Mouse (Mus musculus) forebrain, postnatal 0 days (tissue): ENCODE measurements around the gene Gm5134. TPM values are rescaled to one million over a fixed set of nuclear protein-coding genes. Genes with fewer than 3 reads are reported as not detected.

ENCODE experiments used
- ATAC-seq: fragments of 200-750 bp; cut with Nextera tagmentation; 2 replicates; pipeline ENCODE4 v1.8.0; 2017; ENCODE audit warnings: mild to moderate bottlenecking, moderate library complexity
- DNase-seq: peaks from one replicate; pipeline ENCODE4 v3.0.0-alpha.2; 2015
- H3K27ac ChIP-seq: fragments of 300-500 bp; sonication (generic); 2 replicates; pipeline ENCODE4 v1.5.1; 2014; ENCODE audit warnings: low read depth, mild to moderate bottlenecking, antibody characterized with exemption, low read length, moderate library complexity, mixed read lengths
- H3K27me3 ChIP-seq: fragments of 300-500 bp; sonication (generic); 2 replicates; pipeline ENCODE4 v1.6.1; 2014; ENCODE audit warnings: mild to moderate bottlenecking, low read length, mixed read lengths; ENCODE audit not compliant: insufficient read depth
- H3K36me3 ChIP-seq: fragments of 300-500 bp; sonication (generic); 2 replicates; pipeline ENCODE4 v1.6.1; 2014; ENCODE audit warnings: mild to moderate bottlenecking, moderate library complexity; ENCODE audit not compliant: insufficient read depth
- H3K4me1 ChIP-seq: fragments of 300-500 bp; sonication (generic); 2 replicates; pipeline ENCODE4 v1.6.1; 2014; ENCODE audit warnings: antibody characterized with exemption; ENCODE audit not compliant: insufficient read depth
- H3K4me2 ChIP-seq: fragments of 300-500 bp; sonication (generic); 2 replicates; pipeline ENCODE4 v1.6.1; 2014; ENCODE audit warnings: low read depth, mild to moderate bottlenecking, moderate library complexity
- H3K4me3 ChIP-seq: fragments of 300-500 bp; sonication (generic); 2 replicates; pipeline ENCODE4 v1.5.1; 2014; ENCODE audit warnings: low read depth, low read length, mixed read lengths
- H3K9ac ChIP-seq: fragments of 300-500 bp; sonication (generic); 2 replicates; pipeline ENCODE4 v1.6.1; 2014; ENCODE audit warnings: mild to moderate bottlenecking
- H3K9me3 ChIP-seq: fragments of 300-500 bp; sonication (generic); 2 replicates; pipeline ENCODE4 v1.6.1; 2016; ENCODE audit warnings: low read length
- CTCF ChIP-seq: sonication (generic); IDR thresholded peaks from 2 replicates; pipeline ENCODE4 v1.5.1; 2016; ENCODE audit warnings: antibody characterized with exemption, control low read depth, low read depth
- WGBS: fragments of 180-500 bp; shearing (Covaris S2); extraction: QIAGEN DNeasy Blood & Tissue Kit; methylation state at CpG from one replicate; pipeline ENCODE4 v1.1.7; 2014; 5-methylcytosine and 5-hydroxymethylcytosine counted together
- polyA plus RNA-seq: library from polyadenylated mRNA; unstranded; fragments of >200 nt; fragmentation: Nextera tagmentation; extraction: Ambion mirVana; gene quantifications from 2 replicates; pipeline ENCODE4 v1.2.1, GENCODE M21; 2015
- total RNA-seq: library from RNA; depleted of rRNA; stranded (reverse); fragments of >200 nt; gene quantifications from 2 replicates; pipeline ENCODE4 v1.2.3, GENCODE M21; 2014

The Gm5134 gene
- total and polyA plus RNA-seq, 2 experiments from 2014 or later, result not detected

DNA sequence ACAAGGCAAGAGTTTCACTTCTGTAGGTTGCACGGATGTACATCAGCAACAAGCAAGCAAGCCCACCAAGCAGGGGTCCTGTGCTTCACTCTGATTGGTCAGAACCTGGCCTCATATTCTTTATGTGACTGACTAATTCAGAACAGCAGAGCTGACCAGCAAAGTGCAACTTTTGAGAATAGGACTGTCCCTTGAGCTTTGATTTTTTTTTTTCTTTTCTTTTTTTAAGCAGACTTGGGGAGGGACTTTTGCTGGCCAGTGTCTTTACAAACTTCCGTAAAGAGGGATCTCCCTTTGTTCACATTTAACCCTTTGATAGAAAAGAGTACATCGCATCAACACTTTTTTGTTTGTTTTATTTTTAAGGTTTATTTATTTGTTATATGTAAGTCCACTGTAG is 55.5 kb downstream of the Gm5134 start:
- Histone ChIP-seq H3K9ac (no peak overlapping the region), H3K4me1 (no peaks in the 10 kb centered on the region), H3K4me2 (no peak overlapping the region), H3K27me3 (no peaks in the 10 kb centered on the region), H3K36me3 (no peaks in the 10 kb centered on the region), H3K4me3 (no peak overlapping the region), H3K27ac (no peak overlapping the region), H3K9me3 (no peaks in the 10 kb centered on the region)
- DNase-seq (no peak), ATAC-seq (no peak)
- no peak for TF ChIP-seq CTCF
- WGBS, result 72% methylated on average over 3 of the region's 3 CpGs

DNA sequence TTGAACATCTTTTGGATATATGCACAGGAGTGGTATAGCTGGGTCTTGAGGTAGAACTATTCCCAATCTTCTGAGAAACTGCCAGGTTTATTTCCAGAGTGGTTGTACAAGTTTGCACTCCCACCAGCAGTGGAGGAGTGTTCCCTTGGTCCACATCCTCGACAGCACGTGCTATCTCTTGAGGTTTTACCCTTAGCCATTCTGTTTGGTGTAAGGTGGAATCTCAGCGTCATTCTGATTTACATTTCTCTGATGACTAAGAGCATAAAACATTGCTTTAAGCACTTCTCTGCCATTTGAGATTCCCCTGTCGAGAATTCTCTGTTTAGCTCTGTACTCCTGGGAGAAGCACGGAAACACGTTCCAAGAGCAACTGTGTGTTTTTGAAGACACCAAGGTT is 58.6 kb downstream of the Gm5134 start:
- Histone ChIP-seq H3K9ac (no peak overlapping the region), H3K9me3 (no peaks in the 10 kb centered on the region), H3K27ac (no peak overlapping the region), H3K4me1 (no peaks in the 10 kb centered on the region), H3K4me3 (no peak overlapping the region), H3K36me3 (no peaks in the 10 kb centered on the region), H3K4me2 (no peak overlapping the region), H3K27me3 (no peaks in the 10 kb centered on the region)
- no peak for TF ChIP-seq CTCF
- WGBS, result 55% methylated on average over 6 of the region's 6 CpGs
- no peak for ATAC-seq
- peak; percentile 31 for DNase-seq

DNA sequence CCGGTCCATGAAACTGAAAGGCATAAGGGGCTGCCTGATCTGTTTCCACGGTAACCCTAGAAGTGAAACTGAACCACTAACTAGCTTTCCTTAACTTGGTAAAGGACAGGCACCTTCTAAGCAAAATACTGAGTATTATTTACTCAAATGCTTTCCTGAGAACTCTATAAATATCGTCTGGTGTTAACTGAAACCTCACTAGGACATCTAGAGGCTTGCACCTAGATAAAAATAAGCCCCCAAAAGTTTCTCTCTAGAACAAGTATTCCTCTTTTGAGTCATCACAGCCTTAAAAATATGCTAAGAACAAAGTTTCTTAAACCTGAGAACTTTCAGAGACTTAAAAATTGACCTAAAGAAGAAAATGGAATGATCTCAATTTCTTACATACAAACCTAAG is 62.6 kb downstream of the Gm5134 start:
- no peaks in the 10 kb centered on the region for H3K9me3 ChIP-seq
- TF ChIP-seq CTCF, result no peak
- ATAC-seq (no peak), DNase-seq (no peak)
- no peaks in the 10 kb centered on the region for H3K36me3 ChIP-seq
- H3K4me2 ChIP-seq, result no peak overlapping the region
- no peaks in the 10 kb centered on the region for H3K4me1 ChIP-seq
- no peak overlapping the region for H3K27ac ChIP-seq
- no peak overlapping the region for H3K9ac ChIP-seq
- WGBS, result 85% methylated on average over 3 of the region's 3 CpGs
- no peaks in the 10 kb centered on the region for H3K27me3 ChIP-seq
- no peak overlapping the region for H3K4me3 ChIP-seq

DNA sequence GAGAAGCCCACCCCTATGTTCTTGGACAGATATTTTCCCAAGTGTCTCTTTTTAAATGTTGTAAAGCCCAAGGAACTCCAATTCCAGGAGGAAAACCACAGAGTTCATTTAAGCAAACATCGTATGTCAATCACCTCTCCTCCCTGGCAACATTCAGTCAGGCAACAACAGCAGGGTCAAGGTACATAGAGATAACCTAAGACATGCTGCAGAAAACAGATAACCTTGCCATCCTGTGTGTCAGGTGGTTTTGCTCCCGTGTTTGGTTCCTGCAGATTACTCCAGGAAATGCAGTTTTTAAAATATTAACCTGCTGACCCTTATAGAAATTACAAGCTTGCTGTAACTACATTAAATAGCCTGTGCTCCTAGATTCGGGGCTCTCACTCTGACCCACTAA is 67.4 kb downstream of the Gm5134 start:
- DNase-seq (no peak), ATAC-seq (no peak)
- Histone ChIP-seq H3K9me3 (no peaks in the 10 kb centered on the region), H3K9ac (no peak overlapping the region), H3K27me3 (no peaks in the 10 kb centered on the region), H3K4me3 (no peak overlapping the region), H3K27ac (no peak overlapping the region), H3K36me3 (no peaks in the 10 kb centered on the region), H3K4me2 (no peak overlapping the region), H3K4me1 (no peaks in the 10 kb centered on the region)
- WGBS, result 83% methylated on average over 3 of the region's 3 CpGs
- TF ChIP-seq CTCF, result no peak

DNA sequence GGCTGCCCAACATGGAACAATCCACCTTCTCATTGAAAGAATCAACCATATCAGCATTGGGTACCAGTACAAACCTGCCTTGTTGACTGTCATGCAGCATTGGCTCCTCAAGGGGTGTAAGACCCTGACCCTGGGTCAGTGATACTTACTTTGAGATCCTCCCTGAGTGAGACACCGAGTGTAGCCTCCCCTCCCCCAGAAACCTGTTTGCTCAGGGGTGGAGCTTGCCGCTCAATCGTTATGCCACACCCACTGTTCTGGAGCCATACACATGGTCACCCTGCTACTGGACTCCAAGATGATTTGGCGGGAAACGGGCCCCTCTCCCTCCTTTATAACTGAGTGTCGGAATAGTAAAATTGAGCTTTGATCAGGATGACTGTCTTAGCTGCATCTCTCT is 69.6 kb downstream of the Gm5134 start:
- H3K36me3 ChIP-seq, result no peaks in the 10 kb centered on the region
- no peaks in the 10 kb centered on the region for H3K4me1 ChIP-seq
- no peaks in the 10 kb centered on the region for H3K9me3 ChIP-seq
- H3K27me3 ChIP-seq, result no peaks in the 10 kb centered on the region
- WGBS, result 94% methylated on average over 6 of the region's 6 CpGs
- no peak overlapping the region for H3K27ac ChIP-seq
- H3K4me3 ChIP-seq, result no peak overlapping the region
- H3K4me2 ChIP-seq, result no peak overlapping the region
- no peak for TF ChIP-seq CTCF
- DNase-seq (no peak), ATAC-seq (no peak)
- H3K9ac ChIP-seq, result no peak overlapping the region

DNA sequence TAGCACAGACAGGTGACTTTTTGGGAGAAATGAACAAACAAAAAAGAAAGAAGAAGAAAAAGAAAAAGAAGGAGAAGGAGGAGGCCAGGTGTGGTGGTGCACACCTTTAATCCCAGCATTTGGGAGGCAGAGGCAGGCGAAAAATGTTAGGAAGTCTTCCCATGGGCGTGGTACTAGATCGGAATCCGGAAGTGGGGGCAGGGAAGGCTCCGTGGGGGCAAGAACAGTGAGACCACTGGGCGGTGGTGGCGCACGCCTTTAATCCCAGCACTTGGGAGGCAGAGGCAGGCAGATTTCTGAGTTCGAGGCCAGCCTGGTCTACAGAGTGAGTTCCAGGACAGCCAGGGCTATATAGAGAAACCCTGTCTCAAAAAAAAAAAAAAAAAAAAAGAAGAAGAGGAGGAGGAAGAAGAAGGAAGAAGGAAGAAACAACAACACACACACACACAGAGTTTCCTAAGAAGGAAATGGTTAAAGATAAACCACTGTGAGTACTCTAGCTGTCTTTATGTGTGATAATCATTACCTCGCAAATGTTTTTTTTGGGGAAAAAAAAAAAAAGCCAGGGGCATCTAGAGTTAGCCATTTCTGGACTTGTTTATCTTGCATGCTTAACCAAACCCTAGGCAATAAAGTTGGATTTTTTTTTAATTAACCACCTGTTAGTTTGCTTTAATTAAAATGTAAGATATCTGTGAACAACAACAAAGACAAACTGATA is 71.3 kb downstream of the Gm5134 start:
- ATAC-seq (no peak), DNase-seq (no peak)
- H3K9me3 ChIP-seq, result no peaks in the 10 kb centered on the region
- 97% methylated on average over 9 of the region's 10 CpGs for WGBS
- no peaks in the 10 kb centered on the region for H3K4me1 ChIP-seq
- no peaks in the 10 kb centered on the region for H3K27me3 ChIP-seq
- no peak overlapping the region for H3K4me3 ChIP-seq
- no peaks in the 10 kb centered on the region for H3K36me3 ChIP-seq
- H3K9ac ChIP-seq, result no peak overlapping the region
- no peak overlapping the region for H3K4me2 ChIP-seq
- no peak for TF ChIP-seq CTCF
- H3K27ac ChIP-seq, result no peak overlapping the region

DNA sequence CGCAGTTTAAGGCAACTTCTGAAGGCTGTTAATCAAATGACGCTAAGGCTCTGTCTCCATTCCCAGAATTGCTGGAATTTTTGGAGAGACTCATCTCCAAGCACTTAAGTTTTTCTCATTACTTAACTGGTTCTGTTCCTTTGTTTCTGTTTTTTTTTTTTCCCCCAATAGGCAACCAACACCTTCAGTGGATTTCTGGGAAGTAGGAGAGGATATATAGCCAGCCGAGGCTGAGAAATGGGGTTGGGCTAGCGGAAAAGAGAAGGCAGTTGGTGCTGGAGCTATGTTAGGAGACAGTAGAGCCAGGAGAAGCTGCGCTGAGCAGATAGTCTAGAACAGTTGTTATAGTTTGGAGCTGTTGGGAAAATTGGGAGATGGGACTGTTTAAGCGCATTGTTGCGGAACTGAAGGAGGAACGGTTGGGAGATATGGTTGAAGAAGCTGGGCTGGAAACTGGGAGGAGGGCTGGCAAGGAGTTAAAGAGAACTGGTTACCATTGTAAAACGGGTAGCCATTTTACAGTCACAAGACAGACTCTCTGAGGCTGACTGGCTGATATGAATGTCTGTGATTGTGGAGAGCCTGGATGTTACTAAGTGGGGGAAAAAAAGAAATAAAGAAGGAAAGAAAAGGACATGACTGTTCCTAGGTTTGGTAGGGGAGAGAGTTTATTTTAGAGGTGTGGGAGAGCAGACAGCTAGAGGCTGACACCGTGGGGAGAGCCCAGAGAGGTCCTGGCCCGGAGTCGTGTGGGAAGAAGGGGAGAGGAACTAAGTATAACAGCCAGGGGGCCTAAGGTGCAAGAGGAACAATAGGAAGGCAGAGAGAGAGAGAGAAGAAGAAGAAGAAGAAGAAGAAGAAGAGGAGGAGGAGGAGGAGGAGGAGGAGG is 73.1 kb downstream of the Gm5134 start:
- Histone ChIP-seq H3K27me3 (no peaks in the 10 kb centered on the region), H3K27ac (no peak overlapping the region), H3K4me2 (no peak overlapping the region), H3K9ac (no peak overlapping the region), H3K9me3 (no peaks in the 10 kb centered on the region), H3K4me1 (no peaks in the 10 kb centered on the region), H3K36me3 (no peaks in the 10 kb centered on the region), H3K4me3 (no peak overlapping the region)
- 64% methylated on average over 12 of the region's 12 CpGs for WGBS
- no peak for TF ChIP-seq CTCF
- no peak for ATAC-seq
- no peak for DNase-seq
